Mouse (Mus musculus): ENCODE data around the gene Pnpla3. TPM values are rescaled to one million over a fixed set of nuclear protein-coding genes. Genes with fewer than 3 reads are reported as not detected.
A peak's percentile ranks its signal among the peaks of the same experiment; 100 is the strongest.

Pnpla3 gene
- 0.57 and 0.60 TPM in 2 replicates for polyA plus RNA-seq (2015; fragmentation: Nextera tagmentation; extraction: Ambion mirVana)

DNA sequence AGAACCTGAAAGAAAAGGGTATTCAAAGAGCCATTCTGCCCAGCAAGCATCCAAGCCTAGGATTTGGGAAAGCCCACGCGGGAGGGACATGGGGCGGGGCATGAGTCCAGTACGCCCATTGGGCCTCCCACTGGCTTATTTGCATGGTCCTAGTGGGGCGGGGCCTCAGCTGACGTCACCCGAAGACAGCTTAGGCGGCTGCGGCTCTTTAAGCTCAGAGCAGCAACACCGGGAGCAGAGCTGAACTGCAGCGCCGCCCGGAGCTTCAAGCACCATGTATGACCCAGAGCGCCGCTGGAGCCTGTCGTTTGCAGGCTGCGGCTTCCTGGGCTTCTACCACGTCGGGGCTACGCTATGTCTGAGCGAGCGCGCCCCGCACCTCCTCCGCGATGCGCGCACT is at the start of gene Pnpla3:
Gene Pnpla3, plus strand, starts transcription at position 238 of the 400 bp plus-strand sequence.
- no peaks in the 10 kb centered on the region for H3K27me3 ChIP-seq (ENCODE audit: insufficient read depth, low read length)
- DNase-seq (ENCODE audit: low spot score) (peak; percentile 97), ATAC-seq (replicated peaks; ENCODE audit: low FRiP score, low read depth) (peak; percentile 97)
- WGBS: under 1% methylated on average over 28 of the region's 28 CpGs
- H3K9me3 ChIP-seq (replicated peaks; ENCODE audit: low read length): no peaks in the 10 kb centered on the region
- H3K4me2 ChIP-seq (ENCODE audit: low read length): peak within 1 kb of the TSS; percentile 59
- peaks cover 9% of the 10 kb centered on the region; the same call in 1 of the 2 replicates for H3K4me1 ChIP-seq (replicated peaks; ENCODE audit: insufficient read depth, low read length)
- no peak within 1 kb of the TSS for H3K27ac ChIP-seq
- peak within 1 kb of the TSS; percentile 24 for H3K9ac ChIP-seq (ENCODE audit: low read depth, low read length)
- peak; percentile 50 for TF ChIP-seq CTCF (IDR thresholded peaks at IDR 0.05; ENCODE audit: low read depth)
- peak within 1 kb of the TSS; percentile 26 for H3K4me3 ChIP-seq (replicated peaks; ENCODE audit: low read depth, low read length)
- no peaks in the 10 kb centered on the region for H3K36me3 ChIP-seq (ENCODE audit: insufficient read depth, low read length)

DNA sequence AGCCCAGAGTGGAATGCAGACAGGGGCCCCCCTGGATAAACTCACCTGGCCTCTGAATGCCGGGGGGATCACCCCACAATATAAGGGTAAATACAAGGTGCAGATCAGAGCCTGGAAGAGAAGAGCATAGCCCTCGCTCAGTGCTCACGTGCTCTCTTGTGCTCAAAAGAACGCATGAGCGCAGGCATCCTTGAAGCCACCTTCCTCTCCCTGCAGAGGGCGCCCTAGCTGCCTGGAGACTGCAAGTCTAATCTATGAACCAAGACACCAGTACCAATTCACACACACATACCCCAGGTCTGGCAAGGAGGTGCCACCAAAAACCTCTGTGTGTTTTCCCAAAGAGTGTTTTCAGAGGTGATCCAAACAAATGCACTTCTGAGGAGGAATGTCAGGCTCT is 47.0 kb upstream of the Pnpla3 start:
- H3K4me2 ChIP-seq (ENCODE audit: low read length): no peak overlapping the region
- no peaks in the 10 kb centered on the region for H3K9me3 ChIP-seq (replicated peaks; ENCODE audit: low read length)
- ATAC-seq (replicated peaks; ENCODE audit: low FRiP score, low read depth): no peak
- no peaks in the 10 kb centered on the region for H3K36me3 ChIP-seq (ENCODE audit: insufficient read depth, low read length)
- peak; percentile 28 for DNase-seq (ENCODE audit: low spot score)
- no peaks in the 10 kb centered on the region for H3K27me3 ChIP-seq (ENCODE audit: insufficient read depth, low read length)
- no peaks in the 10 kb centered on the region for H3K4me1 ChIP-seq (replicated peaks; ENCODE audit: insufficient read depth, low read length)
- WGBS: 35% methylated on average over 6 of the region's 6 CpGs
- H3K9ac ChIP-seq (ENCODE audit: low read depth, low read length): no peak overlapping the region
- TF ChIP-seq CTCF (IDR thresholded peaks at IDR 0.05; ENCODE audit: low read depth): peak; percentile 54
- no peak overlapping the region for H3K27ac ChIP-seq
- no peak overlapping the region for H3K4me3 ChIP-seq (replicated peaks; ENCODE audit: low read depth, low read length)

DNA sequence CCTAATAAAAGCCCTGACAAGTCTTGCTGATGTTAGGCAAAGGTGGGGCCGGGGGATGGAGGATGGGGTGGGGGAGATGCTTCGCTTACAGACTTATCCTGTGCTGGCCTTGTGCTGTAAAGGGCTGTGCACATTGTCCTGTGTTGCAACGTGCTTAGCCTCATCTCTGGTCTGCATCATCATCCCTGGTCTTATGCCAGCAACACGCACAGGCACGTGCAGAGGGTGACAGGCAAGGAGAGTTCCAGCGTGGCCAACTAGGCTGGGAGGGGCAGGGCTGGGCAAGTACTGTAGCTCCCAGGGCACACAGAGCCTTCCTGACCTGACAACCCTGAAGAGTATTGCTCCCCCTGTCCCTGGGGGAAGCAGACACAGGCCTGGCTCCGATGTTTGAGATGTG is 46.6 kb upstream of the Pnpla3 start:
- Histone ChIP-seq H3K27me3 (ENCODE audit: insufficient read depth, low read length) (no peaks in the 10 kb centered on the region), H3K36me3 (ENCODE audit: insufficient read depth, low read length) (no peaks in the 10 kb centered on the region), H3K9ac (ENCODE audit: low read depth, low read length) (no peak overlapping the region), H3K4me2 (ENCODE audit: low read length) (no peak overlapping the region), H3K27ac (no peak overlapping the region), H3K9me3 (replicated peaks; ENCODE audit: low read length) (no peaks in the 10 kb centered on the region), H3K4me3 (replicated peaks; ENCODE audit: low read depth, low read length) (no peak overlapping the region), H3K4me1 (replicated peaks; ENCODE audit: insufficient read depth, low read length) (no peaks in the 10 kb centered on the region)
- WGBS: 72% methylated on average over 7 of the region's 7 CpGs
- ATAC-seq (replicated peaks; ENCODE audit: low FRiP score, low read depth) (no peak), DNase-seq (ENCODE audit: low spot score) (no peak)
- no peak for TF ChIP-seq CTCF (IDR thresholded peaks at IDR 0.05; ENCODE audit: low read depth)

DNA sequence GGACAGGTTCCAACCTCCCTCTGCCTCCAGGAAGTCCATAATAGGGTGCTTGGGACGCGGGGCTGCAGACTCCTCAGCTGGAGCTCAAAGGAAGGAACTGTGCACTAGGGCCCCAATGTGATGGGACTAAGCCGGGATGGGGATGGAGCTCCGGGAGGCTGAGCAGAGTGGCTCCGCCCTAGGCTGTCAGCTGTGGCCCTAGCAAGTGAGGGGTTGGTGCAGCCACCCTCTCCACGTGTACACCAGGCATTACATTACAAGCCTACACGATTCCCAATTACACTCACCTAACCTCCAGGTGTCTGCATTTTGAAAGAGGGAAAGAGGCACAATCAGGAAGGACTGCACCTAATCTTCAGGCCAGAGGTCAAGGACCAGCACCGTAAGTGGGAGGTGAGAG is 44.6 kb upstream of the Pnpla3 start, which contains the start of gene Pnpla5:
Gene Pnpla5, minus strand, starts transcription at position 101 of the 400 bp plus-strand sequence.
- ATAC-seq (replicated peaks; ENCODE audit: low FRiP score, low read depth) (no peak), DNase-seq (ENCODE audit: low spot score) (no peak)
- Histone ChIP-seq H3K4me3 (replicated peaks; ENCODE audit: low read depth, low read length) (no peak within 1 kb of the TSS), H3K27ac (no peak within 1 kb of the TSS), H3K9ac (ENCODE audit: low read depth, low read length) (no peak within 1 kb of the TSS), H3K36me3 (ENCODE audit: insufficient read depth, low read length) (no peaks in the 10 kb centered on the region), H3K4me1 (replicated peaks; ENCODE audit: insufficient read depth, low read length) (no peaks in the 10 kb centered on the region), H3K27me3 (ENCODE audit: insufficient read depth, low read length) (no peaks in the 10 kb centered on the region), H3K9me3 (replicated peaks; ENCODE audit: low read length) (no peaks in the 10 kb centered on the region), H3K4me2 (ENCODE audit: low read length) (no peak within 1 kb of the TSS)
- WGBS: 62% methylated on average over 8 of the region's 8 CpGs
- no peak for TF ChIP-seq CTCF (IDR thresholded peaks at IDR 0.05; ENCODE audit: low read depth)

DNA sequence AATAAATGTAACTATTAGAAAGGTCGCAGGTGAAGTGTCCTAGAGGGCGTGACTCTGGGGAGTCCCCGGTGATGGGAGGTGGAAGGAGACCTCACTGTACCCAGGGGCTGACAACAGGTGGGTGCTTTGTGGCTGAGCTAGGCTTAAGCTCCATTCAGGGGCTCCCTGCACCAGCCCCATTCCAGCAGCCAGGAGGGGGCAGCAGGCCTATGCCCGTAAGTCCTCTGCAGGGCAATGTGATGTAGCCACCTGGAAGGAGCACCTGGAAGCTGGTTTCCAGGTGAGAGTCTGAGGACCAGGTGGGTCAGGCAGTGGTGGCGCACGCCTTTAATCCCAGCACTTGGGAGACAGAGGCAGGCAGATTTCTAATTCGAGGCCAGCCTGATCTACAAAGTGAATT is 43.6 kb upstream of the Pnpla3 start:
- WGBS: 64% methylated on average over 7 of the region's 7 CpGs
- TF ChIP-seq CTCF (IDR thresholded peaks at IDR 0.05; ENCODE audit: low read depth): peak; percentile 49; the same call in 1 of the 2 replicates
- ATAC-seq (replicated peaks; ENCODE audit: low FRiP score, low read depth): no peak

DNA sequence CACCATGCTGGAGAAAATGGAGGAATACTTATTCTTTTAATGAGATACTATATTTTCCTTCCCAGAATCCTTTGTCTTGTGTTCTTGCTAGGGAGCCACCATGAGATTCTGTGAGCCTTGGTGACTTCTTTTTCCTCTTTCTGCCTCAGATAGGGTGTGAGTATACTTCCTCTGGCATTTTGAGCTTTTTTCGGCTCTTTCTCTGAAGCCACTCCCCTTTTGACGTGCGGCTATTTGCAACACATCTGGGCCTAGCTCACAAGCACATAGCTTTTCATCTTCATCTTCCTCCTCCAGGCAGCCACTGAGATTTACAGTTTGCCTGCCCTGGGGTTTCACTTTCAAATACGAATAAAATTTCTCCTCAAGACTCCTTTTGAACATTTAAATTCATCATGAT is 41.2 kb upstream of the Pnpla3 start:
- Histone ChIP-seq H3K4me1 (replicated peaks; ENCODE audit: insufficient read depth, low read length) (no peaks in the 10 kb centered on the region), H3K9me3 (replicated peaks; ENCODE audit: low read length) (no peaks in the 10 kb centered on the region), H3K4me3 (replicated peaks; ENCODE audit: low read depth, low read length) (no peak overlapping the region), H3K4me2 (ENCODE audit: low read length) (no peak overlapping the region), H3K36me3 (ENCODE audit: insufficient read depth, low read length) (no peaks in the 10 kb centered on the region), H3K27me3 (ENCODE audit: insufficient read depth, low read length) (no peaks in the 10 kb centered on the region), H3K27ac (no peak overlapping the region), H3K9ac (ENCODE audit: low read depth, low read length) (no peak overlapping the region)
- 70% methylated on average over 4 of the region's 4 CpGs for WGBS
- no peak for TF ChIP-seq CTCF (IDR thresholded peaks at IDR 0.05; ENCODE audit: low read depth)
- ATAC-seq (replicated peaks; ENCODE audit: low FRiP score, low read depth) (no peak), DNase-seq (ENCODE audit: low spot score) (no peak)

More for the DNA sequence above, 43.6 kb upstream of the Pnpla3 start:
- DNase-seq (ENCODE audit: low spot score): no peak
- Histone ChIP-seq H3K36me3 (ENCODE audit: insufficient read depth, low read length) (no peaks in the 10 kb centered on the region), H3K4me2 (ENCODE audit: low read length) (no peak overlapping the region), H3K27me3 (ENCODE audit: insufficient read depth, low read length) (no peaks in the 10 kb centered on the region), H3K9ac (ENCODE audit: low read depth, low read length) (no peak overlapping the region), H3K4me3 (replicated peaks; ENCODE audit: low read depth, low read length) (no peak overlapping the region), H3K9me3 (replicated peaks; ENCODE audit: low read length) (no peaks in the 10 kb centered on the region), H3K27ac (no peak overlapping the region), H3K4me1 (replicated peaks; ENCODE audit: insufficient read depth, low read length) (no peaks in the 10 kb centered on the region)

DNA sequence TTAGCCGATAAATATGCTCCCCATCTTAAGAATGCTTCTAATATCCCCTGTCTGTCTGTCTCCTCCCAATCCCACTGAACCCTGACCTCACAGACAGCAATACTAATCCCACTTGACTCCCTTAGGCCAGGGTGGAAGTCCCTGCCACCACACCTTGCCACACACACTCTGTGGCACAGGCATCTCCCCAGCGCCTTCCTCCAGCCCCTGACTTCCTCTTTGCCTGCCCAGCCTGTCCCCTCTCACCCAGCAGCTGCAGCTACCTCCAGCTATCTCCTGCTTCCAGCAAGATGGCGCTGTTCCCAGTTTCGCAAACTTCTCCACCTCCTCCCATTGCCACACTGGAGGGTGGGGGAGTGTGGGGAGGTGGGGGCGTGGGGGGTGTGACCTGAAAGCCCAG is 40.8 kb upstream of the Pnpla3 start:
- Histone ChIP-seq H3K27ac (no peak overlapping the region), H3K9me3 (replicated peaks; ENCODE audit: low read length) (no peaks in the 10 kb centered on the region), H3K4me2 (ENCODE audit: low read length) (no peak overlapping the region), H3K9ac (ENCODE audit: low read depth, low read length) (no peak overlapping the region), H3K4me1 (replicated peaks; ENCODE audit: insufficient read depth, low read length) (no peaks in the 10 kb centered on the region), H3K27me3 (ENCODE audit: insufficient read depth, low read length) (no peaks in the 10 kb centered on the region), H3K4me3 (replicated peaks; ENCODE audit: low read depth, low read length) (no peak overlapping the region), H3K36me3 (ENCODE audit: insufficient read depth, low read length) (no peaks in the 10 kb centered on the region)
- DNase-seq (ENCODE audit: low spot score) (no peak), ATAC-seq (replicated peaks; ENCODE audit: low FRiP score, low read depth) (no peak)
- TF ChIP-seq CTCF (IDR thresholded peaks at IDR 0.05; ENCODE audit: low read depth): 0 out of 2 replicates have a peak, but pooled peaks have one; percentile 2
- 34% methylated on average over 5 of the region's 5 CpGs for WGBS

Measured in kidney, postnatal 0 days (tissue).